Mouse (Mus musculus) erythroblast, embryonic 14.5 days (primary cell): ENCODE measurements around the gene Cacna1c.

Experiments used
- GATA1 ChIP-seq: IDR thresholded peaks from 2 replicates; pipeline ENCODE4 v1.6.1; 2012; ENCODE audit warnings: low read length, inconsistent platforms, mixed read lengths
- TAL1 ChIP-seq: IDR thresholded peaks from 3 replicates; pipeline ENCODE4 v1.6.1; 2012; ENCODE audit warnings: low read length, inconsistent platforms, mixed read lengths

DNA sequence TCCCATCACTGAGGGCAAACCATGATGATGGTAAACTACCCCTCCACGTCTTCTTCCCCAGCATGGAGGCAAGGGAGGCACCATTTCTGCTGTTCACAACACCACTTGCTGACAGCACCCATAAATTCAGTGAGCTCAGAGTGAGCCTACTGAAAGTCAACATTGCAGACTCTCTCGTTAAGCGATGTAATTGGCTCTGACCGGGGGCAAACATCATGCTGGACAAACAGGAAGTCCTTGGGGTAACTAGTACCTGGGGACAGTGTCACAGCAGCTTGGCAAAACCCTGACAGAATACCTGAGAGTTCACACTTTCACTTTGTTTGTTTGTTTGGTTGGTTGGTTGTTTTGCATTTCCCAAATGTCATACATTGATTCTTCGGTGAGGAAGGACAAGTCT is 131.3 kb downstream of the Cacna1c start:
- TF ChIP-seq TAL1 (no peak), GATA1 (no peak)
